Mouse (Mus musculus) thymus, postnatal 4 days (tissue): Measurements from ENCODE around the gene Pkp1.

Experiments used
- DNase-seq: peaks from one replicate; pipeline ENCODE4 v3.0.0; 2021

The Pkp1 gene

DNA sequence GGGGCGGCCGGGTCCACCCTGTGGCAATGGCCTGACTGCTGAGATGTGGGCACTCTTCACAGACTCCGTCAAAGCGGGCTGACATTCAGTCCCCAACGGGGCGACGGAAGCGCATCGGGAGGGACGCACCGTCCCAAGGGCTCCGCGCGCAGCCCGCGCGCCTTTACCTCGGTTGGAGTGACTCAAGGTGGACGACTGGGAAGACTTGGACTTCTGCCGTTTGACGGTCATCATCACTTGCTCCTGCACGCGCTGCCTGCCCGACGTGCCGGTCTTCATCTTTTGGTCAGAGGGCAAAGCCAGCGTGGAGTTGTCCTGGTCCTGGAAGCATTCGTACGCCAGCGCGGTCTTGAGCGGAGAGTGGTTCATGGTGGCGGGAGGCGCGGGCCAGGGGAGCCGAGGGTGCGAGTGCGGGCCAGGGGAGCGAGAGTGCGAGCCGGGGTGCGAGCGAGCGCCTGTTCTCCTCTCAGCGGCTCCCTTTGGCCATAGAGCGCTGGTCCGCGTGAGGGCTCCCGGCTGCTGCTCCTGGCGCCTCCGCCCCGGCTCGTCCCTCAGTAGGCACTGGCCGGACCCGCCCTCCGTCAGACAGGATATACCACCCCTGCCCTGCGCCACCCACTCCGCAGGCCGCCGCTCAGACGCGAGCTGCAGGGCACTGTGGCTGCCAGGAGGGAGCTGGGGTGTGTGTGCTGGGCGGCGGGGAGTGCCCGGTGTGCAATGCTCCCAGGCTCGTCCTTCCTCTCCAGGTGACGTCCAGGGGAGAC, at the start of gene Pkp1:
Pkp1 (minus strand) TSS at position 564 of the 764 bp plus-strand sequence.
- peak; percentile 14 for DNase-seq

DNA sequence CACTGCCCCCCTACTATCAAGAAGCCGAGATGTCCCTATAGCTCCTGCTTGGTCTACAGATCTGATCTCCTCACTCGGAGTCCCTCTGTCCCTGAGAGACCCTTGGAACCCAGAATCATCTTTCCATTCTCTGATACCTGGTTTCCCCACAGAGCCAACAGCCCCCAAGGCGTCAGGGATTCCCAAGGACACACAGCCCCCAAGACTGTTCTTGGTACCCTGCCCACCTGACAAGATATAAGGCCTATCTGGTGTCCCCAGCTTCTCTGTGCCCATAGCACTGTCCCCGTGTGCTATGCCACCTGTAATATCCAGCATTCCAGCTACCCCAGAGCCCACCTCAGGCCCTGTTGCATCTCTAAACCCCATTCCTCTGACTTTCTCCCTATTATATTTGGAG, 48.7 kb upstream of the Pkp1 start:
- no peak for DNase-seq

DNA sequence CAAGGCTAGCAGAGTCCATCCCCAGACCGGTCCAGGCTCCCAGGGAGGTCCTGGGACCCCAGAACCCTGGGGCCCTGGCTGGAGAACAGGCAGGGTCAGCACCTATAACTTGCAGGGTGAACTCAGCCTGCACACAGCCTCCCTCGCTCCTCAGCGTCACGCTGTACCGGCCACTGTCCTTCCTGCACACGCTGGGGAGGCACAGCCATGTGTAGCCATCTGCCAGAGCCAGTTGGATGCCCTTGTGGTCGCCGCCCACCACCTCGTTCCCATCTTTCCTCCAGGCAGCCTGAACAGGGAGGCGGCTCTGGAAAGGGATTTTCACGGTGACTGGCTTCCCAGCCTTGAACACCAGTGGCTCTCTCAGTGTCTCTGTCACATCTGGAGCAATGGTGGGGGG, 45.6 kb upstream of the Pkp1 start:
- no peak for DNase-seq

DNA sequence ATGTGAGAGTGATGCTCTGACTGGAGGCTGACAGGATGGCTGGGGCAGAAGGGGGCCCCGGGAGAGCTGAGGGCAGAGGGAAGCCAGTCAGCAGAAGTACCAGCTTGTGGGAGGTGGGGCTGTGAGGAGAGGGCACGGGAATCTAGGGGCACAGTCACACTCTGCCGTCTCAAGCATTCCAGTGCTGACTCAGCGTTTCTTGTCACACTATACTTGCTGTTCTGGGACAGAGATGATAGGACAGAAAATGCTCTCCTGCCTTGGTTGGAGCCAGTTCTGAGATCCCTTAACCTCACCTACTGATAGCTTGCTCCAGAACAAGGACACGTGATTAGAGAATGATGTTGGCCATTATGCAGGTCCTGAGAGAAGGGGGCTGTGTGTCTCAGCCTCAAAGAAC, 44.2 kb upstream of the Pkp1 start:
- DNase-seq = peak; percentile 41

DNA sequence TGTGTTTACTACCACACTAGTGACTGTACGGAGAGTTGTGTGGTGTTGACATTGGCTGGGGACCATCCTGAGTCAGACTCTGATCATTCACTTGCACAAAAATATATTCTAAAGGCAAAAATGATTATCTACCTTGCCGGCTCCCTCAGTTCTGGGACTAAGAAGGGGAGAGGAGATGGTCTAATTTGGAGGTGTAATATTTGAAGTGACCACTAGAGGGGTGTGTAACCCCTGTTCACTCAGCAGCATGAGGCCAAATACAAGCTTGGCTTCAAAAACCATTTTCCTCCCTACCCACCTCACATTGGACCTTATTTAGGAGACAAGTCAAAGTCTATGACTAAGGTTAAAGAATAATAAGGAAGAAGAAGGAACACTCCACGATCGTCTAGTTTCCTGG, 39.5 kb upstream of the Pkp1 start:
- no peak for DNase-seq

DNA sequence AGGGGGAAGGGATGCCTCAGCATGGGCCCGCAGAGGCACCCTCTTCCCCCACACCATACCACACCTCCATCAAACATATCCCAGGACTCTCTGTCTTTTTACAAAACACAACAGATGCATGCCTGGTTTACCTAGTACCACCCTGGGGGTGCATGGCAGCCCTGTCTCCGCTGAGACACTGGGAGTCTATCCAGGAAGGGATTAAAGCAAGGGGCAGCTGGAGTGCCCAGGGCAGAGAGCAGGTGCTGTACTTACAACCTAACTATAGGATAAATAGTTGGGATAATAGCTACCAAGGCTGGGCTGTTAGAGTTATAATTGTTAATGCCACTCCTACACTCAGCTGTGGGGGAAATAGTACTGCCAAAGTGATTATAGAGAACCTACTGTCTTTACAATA, 29.9 kb upstream of the Pkp1 start:
- DNase-seq = no peak

DNA sequence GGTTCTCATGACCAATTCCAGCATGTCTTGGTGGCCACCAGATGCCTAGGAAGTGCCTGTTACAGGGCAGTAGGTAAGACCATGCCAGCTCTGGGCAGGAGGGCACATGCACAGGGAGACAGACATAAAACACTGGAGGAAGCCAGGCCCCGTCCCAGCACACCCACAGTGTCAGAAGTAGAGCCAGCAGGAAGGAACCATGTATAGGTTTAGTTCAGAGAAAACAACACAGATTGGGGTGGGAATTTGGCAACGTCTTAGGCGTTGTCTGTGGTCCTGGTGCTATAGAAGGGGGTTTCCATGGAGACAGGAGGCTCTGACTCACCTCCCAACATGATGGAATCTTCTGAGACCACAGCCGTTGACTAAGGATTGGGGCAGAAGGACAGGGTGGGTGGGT, 27.2 kb upstream of the Pkp1 start:
- DNase-seq = no peak

DNA sequence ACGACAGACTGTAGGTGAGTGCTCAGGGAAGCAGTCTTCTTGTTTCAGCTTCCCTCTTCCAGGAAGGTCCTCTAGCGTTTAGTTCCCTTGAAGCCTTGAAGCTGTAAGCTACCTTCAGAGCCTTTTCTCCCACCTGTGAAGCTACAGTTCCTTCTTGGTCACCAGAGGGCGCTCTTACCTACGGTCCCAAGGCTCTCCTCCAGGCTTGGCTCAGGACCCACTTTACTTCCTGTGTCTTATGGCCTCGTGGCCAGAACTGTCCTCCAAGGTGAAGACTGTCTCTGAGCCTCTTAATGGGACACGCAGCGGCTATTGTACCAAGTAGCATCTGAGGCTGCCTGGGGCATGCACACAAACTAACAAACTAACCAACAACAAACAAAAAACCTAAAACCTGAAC, 26.7 kb upstream of the Pkp1 start:
- peak; percentile 67 for DNase-seq

DNA sequence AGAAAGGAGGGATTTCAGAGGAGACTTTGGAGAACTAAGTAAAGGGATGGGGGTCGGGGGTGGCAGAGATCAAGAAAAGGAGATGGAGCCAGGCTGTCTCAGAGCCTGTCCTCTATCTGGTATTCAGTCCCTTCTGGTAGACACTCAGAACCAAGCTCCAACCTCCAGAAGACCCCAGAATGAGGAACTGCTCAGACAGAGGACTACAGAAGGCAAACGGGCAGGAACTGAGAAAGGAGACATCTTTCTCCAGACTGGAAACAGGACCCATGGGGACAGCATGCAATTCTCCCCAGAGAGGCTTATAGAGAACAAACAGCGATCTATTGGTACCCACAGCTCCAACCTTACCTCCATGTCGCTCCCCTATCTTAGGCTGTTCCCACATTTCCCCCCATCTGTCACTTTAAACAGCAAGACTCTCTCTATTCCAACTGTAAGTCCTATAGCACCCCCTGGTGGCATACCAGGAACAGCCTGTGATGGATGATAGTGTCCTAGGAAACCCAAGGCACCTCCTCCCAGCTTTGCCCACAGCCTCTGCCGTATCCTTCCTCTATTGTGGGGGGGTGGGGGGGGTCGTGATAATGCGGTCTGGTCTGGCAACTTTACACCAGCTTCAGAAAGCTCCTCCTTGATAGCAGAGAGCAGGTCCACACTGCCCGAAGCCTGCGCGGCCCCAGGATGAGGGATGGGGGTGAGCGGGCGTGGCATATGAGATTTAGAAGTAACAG, 25.7 kb upstream of the Pkp1 start:
- peak; percentile 81 for DNase-seq

DNA sequence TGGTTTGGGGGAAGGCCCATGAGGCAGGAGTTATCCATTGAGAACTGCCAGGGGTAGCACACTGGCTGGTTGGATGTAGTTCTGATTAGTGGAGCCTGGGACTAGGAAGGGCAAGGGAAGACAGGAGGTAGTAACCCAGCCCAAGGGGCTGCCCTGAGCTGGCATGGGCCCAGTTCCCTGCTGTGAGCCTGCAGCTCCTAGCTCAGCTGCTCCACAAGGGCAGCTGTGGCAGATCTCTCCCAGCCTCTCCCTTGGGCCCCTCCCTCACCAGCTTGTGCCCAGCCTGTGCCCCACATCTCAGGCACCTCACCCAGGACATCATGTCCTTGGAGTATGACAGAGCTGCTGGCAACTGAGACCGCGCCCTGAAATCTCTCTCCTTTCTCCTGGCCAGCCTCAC, 24.7 kb upstream of the Pkp1 start:
- DNase-seq = no peak

DNA sequence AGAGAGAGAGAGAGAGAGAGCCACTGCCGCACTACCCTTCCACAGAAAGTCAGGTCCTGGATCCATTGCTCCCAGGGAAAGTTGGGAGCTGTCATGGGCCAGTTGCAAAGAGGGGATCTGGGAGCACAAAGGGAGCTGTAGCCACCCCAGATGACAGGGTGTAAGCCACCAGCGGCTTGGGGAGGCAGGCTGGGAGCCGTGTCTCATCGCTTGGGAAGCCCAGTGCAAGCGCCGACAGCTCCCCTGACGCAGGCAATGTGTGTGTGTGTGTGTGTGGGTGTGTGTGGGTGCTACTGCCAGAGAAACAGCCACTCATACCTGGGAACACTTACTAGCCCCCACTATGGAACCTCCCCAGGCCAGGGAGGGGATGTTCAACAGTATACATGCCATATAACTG, 23.1 kb upstream of the Pkp1 start:
- DNase-seq = no peak

DNA sequence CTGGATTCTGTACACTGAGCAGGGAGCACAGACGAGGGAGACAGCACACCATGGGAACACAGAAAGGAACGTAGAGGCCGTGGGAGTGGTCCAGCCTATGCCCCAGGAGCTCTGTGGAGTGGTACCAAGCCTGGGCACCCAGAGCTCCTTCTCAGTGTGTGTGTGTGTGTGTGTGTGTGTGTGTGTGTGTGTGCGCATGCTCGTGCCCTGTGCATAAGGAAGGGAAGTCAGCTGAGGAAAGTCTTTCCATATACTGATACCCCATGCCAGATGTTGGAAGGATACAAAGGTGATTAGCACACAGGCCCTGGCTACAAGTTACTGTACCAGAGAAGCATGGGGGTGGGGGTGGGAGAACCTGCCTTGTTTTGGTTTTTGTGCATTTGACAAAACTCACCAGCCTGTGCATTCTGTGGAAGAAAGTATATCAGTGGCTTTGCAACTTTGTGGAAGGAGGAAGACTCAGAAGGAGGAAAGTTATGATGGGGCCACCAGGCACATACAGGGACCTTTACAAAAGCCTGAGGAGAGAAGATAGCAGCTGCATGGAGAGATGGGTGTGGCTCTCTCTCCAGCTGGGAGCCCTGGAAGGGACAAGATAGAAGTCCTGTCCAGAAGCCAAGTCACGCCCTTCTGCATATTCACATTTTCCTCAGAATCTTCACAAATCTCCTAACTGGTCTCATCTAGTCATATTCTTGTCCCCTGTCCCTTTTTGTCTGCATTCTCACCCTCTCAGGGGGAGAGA, 22.4 kb upstream of the Pkp1 start:
- no peak for DNase-seq

DNA sequence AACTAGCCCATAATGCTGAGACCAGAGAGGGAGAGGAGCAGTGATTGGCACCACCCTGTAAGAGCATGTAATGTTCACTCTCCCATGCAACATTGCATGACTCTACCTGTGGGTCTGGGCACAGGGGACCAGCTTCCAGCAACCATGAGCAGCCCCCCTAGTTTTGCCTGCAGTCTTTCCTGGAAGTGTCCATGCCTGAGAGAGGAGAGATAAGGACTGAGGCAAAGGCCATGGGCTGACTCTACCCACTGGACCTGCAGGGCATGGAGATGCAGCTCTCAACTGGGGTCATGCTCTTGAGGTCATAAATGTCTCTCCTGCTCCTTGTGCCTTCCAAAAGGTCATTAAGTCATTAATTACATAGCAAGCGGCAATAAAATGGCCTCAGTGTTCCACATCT, 17.1 kb upstream of the Pkp1 start:
- no peak for DNase-seq

DNA sequence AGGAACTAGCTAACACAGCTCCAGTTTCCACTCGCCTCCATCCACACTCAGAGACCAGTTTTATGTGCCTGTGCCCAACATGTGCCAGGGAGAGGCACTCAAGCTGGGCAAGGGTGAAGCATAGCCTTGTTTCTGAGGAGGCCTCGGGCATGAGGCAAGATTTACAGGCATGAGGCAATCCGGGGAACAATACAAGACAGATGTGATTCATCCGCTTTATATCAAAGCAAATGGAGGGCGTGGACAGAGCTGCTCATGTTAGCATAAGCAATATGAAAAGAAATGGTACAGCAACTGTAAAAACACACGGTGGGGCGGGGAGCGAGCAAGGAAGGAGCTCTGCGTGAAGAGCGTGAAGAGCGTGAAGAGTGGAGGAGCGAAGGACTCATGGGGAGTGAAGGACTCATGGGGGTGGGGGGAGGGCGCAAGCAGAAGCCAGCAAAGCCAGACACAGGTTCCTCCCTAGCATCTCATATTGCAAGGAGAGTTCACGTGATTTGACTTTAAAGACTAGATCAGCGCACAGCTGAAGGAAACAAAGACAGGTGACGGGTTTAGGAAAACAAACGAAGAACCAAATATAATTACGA, 14.8 kb upstream of the Pkp1 start:
- no peak for DNase-seq

DNA sequence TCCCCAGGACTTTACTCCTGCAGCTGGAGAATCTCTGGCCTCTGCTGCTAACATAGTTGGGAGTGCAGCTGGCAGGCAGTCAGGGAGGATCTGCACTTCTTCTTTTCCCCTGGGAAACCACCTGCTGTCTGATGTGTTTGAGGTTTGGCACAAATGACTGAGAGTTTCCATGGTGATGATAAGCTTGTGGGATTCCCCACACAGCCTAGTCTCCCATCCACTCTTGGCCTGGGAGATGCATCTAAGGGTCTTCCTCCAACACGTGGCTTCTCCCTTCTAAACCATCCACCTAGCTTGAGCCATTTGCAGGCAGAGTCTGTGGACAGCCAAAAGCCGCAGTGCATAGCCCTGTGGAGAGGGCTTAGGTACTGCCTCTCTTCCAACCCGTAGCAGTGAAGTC, 10.9 kb upstream of the Pkp1 start:
- no peak for DNase-seq

DNA sequence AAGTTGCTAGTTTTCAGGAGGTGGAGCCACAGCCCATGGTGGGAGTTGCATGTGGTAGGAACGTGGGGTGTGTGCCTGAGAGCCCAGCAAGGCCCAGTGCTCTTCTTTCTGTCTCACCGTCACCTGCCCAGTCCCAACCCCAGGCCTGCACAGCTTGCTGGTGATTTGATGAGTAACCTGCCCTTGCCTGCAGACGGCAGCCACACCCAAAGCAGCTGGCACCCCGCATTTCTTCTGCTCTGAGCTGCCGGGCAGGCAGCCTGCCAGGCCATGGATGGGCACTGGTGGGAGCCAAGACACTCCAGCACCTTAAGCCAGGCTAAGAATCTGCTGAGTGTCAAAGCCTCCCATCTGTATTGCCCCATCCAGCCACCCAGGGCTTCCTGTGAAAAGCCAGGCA, 6.8 kb upstream of the Pkp1 start:
- DNase-seq = no peak

DNA sequence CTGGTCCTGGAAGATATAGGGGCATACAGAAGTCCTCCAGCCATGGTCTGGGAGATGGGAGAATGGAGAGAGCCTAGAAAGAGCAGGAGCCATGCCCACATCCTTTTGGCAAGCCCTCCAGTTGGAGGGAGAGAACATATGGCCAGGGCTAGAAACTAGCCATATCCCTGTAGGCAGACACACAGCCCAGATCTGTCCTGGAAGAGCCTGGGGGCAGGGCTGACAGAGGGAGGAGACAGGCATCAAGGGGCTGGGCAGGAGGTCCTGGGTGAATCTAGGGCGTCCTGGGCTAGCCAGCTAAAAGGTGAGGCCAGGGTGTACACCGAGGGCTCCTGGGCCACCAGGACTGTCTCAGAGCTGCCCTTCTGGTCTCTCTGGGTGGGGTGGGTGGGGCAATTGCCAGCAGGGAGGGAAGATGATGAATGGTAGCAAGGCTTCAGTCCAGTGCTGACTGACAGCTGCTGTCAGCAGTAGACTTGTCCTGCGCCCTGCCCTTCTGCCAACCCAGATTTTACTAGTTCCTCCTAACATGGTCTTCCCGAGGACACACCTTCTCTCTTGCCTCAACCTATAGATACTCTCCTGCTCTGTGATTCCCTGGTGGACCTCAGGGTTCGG, 5.5 kb upstream of the Pkp1 start:
- no peak for DNase-seq

DNA sequence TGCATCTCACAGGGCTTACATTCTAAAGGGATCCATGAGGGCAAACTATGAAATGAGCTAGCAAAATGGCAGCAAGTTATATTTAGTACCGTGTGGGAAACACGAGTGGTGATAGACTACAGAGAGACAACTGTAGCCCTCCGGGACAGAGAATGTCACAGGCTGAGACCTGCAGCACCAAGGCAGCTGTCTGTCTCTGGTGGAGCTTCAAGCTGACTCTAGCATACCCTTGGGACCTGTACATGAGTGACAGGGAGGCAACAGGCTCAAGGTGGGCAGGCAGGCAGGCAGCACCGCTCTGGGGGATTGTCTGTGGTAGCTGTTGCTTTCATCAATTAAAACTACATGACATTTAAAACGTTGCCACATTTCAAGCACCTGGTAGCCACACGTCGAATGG, 4.2 kb upstream of the Pkp1 start:
- no peak for DNase-seq

DNA sequence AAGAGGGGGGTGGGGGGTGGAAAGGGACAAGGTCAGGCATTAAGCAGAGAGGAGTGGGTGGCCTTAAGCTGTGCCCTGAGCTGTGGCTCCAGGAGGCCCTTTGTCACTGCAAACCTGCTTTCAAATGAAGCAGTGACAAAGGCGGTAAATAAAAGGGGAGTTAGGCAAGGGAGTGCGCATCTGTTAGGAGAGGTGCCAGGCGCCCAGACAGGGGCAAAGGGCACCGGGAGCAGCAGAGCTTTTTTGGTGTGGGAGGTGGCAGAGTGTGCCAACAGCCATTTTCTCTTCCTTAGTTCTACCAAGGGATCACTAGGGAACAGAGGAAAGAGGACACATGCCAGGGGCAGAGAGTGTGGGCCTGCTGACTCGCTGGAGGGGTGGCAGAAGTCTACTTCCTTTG, 1.8 kb downstream of the Pkp1 start:
- no peak for DNase-seq

DNA sequence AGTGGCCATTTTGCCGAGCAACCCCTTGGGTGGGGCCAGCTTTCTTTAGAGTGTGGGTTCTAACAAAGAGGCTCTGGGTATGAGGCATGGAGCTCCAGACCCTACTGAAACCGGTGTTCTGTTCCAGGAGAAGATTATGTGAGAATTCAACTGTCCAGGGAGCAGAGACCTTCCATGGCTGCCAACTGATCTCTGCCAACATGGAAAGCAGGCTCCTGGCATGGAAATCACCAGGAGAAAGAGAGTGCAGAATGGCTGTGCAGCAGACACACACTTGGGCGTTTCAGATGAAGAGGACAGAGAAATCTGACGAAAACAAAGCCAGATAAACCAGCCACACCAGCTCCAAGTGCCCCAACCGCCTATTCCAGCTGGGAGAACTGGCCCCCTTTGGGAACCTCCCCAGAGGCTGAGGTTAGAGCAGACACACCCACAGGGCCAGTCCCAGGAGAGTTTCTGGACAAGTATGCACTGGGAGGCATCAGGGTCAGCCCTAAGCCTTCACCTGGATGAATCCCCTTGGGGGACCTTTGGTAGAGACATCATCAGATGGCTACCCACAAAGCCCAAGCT, 2.4 kb downstream of the Pkp1 start:
- no peak for DNase-seq

DNA sequence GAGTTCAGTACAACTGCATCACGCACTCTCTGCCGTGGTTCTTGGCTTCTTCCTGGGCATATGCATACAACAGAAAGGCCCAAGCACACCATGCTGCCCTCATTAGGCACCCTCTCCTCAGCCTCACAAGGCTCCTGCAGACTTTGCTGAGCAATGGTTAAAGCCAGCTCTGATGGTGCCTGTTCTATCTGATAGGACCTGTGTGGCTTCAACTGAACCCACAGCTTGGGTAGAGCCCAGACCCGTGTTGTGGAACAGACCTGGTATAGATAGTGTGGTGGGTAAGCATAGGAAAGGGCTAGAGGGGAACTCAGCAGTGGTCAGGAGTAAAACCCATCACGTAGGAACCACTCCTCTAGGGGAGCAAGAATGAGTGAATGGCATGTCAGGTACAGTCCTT, 5.3 kb downstream of the Pkp1 start:
- no peak for DNase-seq

DNA sequence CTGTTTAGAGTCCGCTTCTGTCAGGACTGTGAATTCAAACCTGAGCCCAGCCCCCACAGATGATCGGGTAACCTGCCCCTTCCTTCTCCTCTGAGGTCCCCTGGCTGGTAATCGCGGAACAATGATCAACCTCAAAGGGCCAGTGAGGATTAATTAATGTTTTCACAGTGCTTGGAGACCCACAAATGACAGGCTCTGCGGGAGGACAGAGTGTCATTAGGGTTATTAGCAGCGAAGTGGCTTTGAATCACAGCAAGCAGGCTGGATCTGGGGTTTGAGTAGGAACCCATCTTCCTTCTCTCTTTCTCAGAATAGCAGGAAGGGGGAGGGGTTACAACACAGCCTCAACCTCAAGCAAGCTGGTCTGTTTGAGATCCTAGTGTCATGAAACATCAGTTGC, 9.6 kb downstream of the Pkp1 start:
- DNase-seq = no peak

DNA sequence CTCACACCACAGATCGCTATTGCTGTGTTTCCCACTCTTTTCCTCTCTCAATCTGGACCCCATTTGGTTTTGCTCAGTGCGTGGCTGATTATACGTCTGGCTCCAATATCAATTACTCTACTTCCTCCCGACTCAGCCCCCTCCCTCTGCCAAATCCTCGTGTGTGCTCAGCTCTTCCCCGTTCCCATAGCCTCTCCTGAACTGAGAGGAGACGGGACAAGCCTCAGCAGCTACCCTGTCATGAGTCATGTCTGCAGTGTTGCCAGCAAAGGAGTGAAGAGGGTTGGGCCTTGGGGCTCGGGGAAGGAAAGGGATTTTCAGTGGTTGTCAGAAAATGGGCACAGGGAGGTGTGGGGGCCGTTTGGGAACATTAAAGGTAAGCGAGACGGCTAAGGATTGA, 12.3 kb downstream of the Pkp1 start:
- no peak for DNase-seq
